Mouse (Mus musculus): Measurements from ENCODE around the gene Ninl. TPM values are rescaled to one million over a fixed set of nuclear protein-coding genes. Genes with fewer than 3 reads are reported as not detected.
"Not testable (repeated sequence)": the region's sequence is repeated elsewhere in the genome, so short reads cannot be mapped to it uniquely, and the experiment has no call there.

The Ninl gene
- polyA plus RNA-seq, 1 experiment from 2014 or later: 19.2 TPM

GRCm38 (mm10) chr2:150955859-150956258 is 83.3 kb downstream of the Ninl start:
- WGBS: 72% methylated on average over 1 of the region's 1 CpGs
- ATAC-seq (replicated peaks; ENCODE audit: low FRiP score): no peak
- no peak for DNase-seq (ENCODE audit: low spot score)
- Histone ChIP-seq H3K9ac (ENCODE audit: low read depth, low read length) (no peak overlapping the region), H3K27ac (ENCODE audit: low read depth, low read length) (no peak overlapping the region), H3K4me1 (replicated peaks; ENCODE audit: control insufficient read depth, insufficient read depth, low read length) (no peaks in the 10 kb centered on the region), H3K27me3 (replicated peaks; ENCODE audit: control insufficient read depth, insufficient read depth, low read length) (no peaks in the 10 kb centered on the region), H3K9me3 (ENCODE audit: control insufficient read depth, low read length) (no peaks in the 10 kb centered on the region), H3K4me3 (ENCODE audit: low read depth, low read length) (no peak overlapping the region), H3K36me3 (ENCODE audit: control insufficient read depth, insufficient read depth, low read length) (peaks cover 12% of the 10 kb centered on the region), H3K4me2 (no peak overlapping the region)

GRCm38 (mm10) chr2:150951201-150951600 is 88.0 kb downstream of the Ninl start:
- DNase-seq (ENCODE audit: low spot score) (no peak), ATAC-seq (replicated peaks; ENCODE audit: low FRiP score) (no peak)
- Histone ChIP-seq H3K27ac (ENCODE audit: low read depth, low read length) (no peak overlapping the region), H3K4me3 (ENCODE audit: low read depth, low read length) (no peak overlapping the region), H3K9ac (ENCODE audit: low read depth, low read length) (no peak overlapping the region), H3K4me1 (replicated peaks; ENCODE audit: control insufficient read depth, insufficient read depth, low read length) (no peaks in the 10 kb centered on the region), H3K27me3 (replicated peaks; ENCODE audit: control insufficient read depth, insufficient read depth, low read length) (no peaks in the 10 kb centered on the region), H3K9me3 (ENCODE audit: control insufficient read depth, low read length) (no peaks in the 10 kb centered on the region), H3K4me2 (no peak overlapping the region), H3K36me3 (ENCODE audit: control insufficient read depth, insufficient read depth, low read length) (peaks cover 21% of the 10 kb centered on the region)
- 87% methylated on average over 2 of the region's 2 CpGs for WGBS

GRCm38 (mm10) chr2:150950056-150950455 is 89.1 kb downstream of the Ninl start:
- H3K4me1 ChIP-seq (replicated peaks; ENCODE audit: control insufficient read depth, insufficient read depth, low read length): no peaks in the 10 kb centered on the region
- no peak overlapping the region for H3K4me3 ChIP-seq (ENCODE audit: low read depth, low read length)
- no peaks in the 10 kb centered on the region for H3K9me3 ChIP-seq (ENCODE audit: control insufficient read depth, low read length)
- 96% methylated on average over 6 of the region's 6 CpGs for WGBS
- no peak overlapping the region for H3K4me2 ChIP-seq
- no peak overlapping the region for H3K27ac ChIP-seq (ENCODE audit: low read depth, low read length)
- H3K36me3 ChIP-seq (ENCODE audit: control insufficient read depth, insufficient read depth, low read length): peaks cover 21% of the 10 kb centered on the region
- no peak overlapping the region for H3K9ac ChIP-seq (ENCODE audit: low read depth, low read length)
- H3K27me3 ChIP-seq (replicated peaks; ENCODE audit: control insufficient read depth, insufficient read depth, low read length): no peaks in the 10 kb centered on the region
- DNase-seq (ENCODE audit: low spot score): no peak
- ATAC-seq (replicated peaks; ENCODE audit: low FRiP score): no peak

DNA sequence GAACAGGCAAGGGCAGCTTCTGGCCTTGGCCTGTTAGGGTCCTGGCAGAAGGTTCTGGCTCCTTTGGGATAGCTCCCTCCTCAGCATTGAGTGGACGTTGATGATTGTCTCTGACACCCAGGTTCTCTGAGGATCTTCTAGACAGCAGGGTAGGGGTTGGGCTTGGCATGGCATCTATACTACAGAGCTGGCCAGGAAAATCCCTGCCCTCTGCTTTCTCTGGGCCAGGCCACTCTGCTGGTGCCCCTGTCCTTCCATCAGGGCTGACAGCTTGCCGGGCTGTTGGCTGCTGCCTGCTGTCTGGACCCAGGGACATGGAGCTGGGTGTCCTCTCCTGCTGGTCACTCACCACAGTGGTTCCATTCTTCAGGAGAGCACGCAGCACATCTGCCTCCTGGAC is 89.5 kb downstream of the Ninl start:
- 96% methylated on average over 3 of the region's 3 CpGs for WGBS
- no peak for ATAC-seq (replicated peaks; ENCODE audit: low FRiP score)
- Histone ChIP-seq H3K9ac (ENCODE audit: low read depth, low read length) (no peak overlapping the region), H3K4me1 (replicated peaks; ENCODE audit: control insufficient read depth, insufficient read depth, low read length) (no peaks in the 10 kb centered on the region), H3K27me3 (replicated peaks; ENCODE audit: control insufficient read depth, insufficient read depth, low read length) (no peaks in the 10 kb centered on the region), H3K9me3 (ENCODE audit: control insufficient read depth, low read length) (no peaks in the 10 kb centered on the region), H3K27ac (ENCODE audit: low read depth, low read length) (no peak overlapping the region), H3K4me2 (no peak overlapping the region), H3K36me3 (ENCODE audit: control insufficient read depth, insufficient read depth, low read length) (peaks cover 21% of the 10 kb centered on the region), H3K4me3 (ENCODE audit: low read depth, low read length) (no peak overlapping the region)
- DNase-seq (ENCODE audit: low spot score): no peak

- WGBS: 91% methylated on average over 5 of the region's 5 CpGs
- no peaks in the 10 kb centered on the region for H3K9me3 ChIP-seq (ENCODE audit: control insufficient read depth, low read length)
- peaks cover 21% of the 10 kb centered on the region for H3K36me3 ChIP-seq (ENCODE audit: control insufficient read depth, insufficient read depth, low read length)
- ATAC-seq (replicated peaks; ENCODE audit: low FRiP score) (no peak), DNase-seq (ENCODE audit: low spot score) (no peak)
- H3K27me3 ChIP-seq (replicated peaks; ENCODE audit: control insufficient read depth, insufficient read depth, low read length): no peaks in the 10 kb centered on the region
- H3K27ac ChIP-seq (ENCODE audit: low read depth, low read length): no peak overlapping the region
- H3K4me1 ChIP-seq (replicated peaks; ENCODE audit: control insufficient read depth, insufficient read depth, low read length): no peaks in the 10 kb centered on the region
- no peak overlapping the region for H3K4me3 ChIP-seq (ENCODE audit: low read depth, low read length)
- H3K9ac ChIP-seq (ENCODE audit: low read depth, low read length): no peak overlapping the region
- H3K4me2 ChIP-seq: no peak overlapping the region
Observed at GRCm38 (mm10) chr2:150948786-150949185, 90.4 kb downstream of the Ninl start.

- not testable (repeated sequence) for ATAC-seq (replicated peaks; ENCODE audit: low FRiP score); H3K27me3 ChIP-seq (replicated peaks; ENCODE audit: control insufficient read depth, insufficient read depth, low read length); H3K9me3 ChIP-seq (ENCODE audit: control insufficient read depth, low read length); H3K4me3 ChIP-seq (ENCODE audit: low read depth, low read length); H3K9ac ChIP-seq (ENCODE audit: low read depth, low read length); H3K4me1 ChIP-seq (replicated peaks; ENCODE audit: control insufficient read depth, insufficient read depth, low read length); H3K4me2 ChIP-seq; DNase-seq (ENCODE audit: low spot score); H3K27ac ChIP-seq (ENCODE audit: low read depth, low read length)
- 92% methylated on average over 12 of the region's 12 CpGs for WGBS
- peaks cover 21% of the 10 kb centered on the region for H3K36me3 ChIP-seq (ENCODE audit: control insufficient read depth, insufficient read depth, low read length)
Observed at GRCm38 (mm10) chr2:150947880-150948611, 91.1 kb downstream of the Ninl start.

DNA sequence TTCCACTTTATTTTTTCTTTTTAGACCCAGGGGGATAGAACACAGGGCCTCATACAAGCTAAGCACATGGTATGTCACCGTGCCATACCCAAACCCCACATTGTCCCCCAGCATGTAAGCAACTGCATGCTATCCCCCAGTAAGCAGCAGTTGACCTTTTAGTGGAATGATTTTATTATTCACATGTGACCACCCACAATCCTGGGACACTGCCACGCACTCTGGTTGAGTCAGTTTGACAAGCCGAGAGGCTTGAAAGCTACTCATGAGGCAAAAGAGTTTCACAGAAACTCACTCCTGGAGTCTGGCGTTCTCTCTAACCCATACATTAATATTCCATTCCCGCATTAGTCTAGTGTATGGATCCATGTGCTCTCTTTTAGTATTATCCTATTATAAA is 91.8 kb downstream of the Ninl start:
- H3K4me3 ChIP-seq (ENCODE audit: low read depth, low read length); ATAC-seq (replicated peaks; ENCODE audit: low FRiP score); H3K27me3 ChIP-seq (replicated peaks; ENCODE audit: control insufficient read depth, insufficient read depth, low read length); H3K4me1 ChIP-seq (replicated peaks; ENCODE audit: control insufficient read depth, insufficient read depth, low read length); DNase-seq (ENCODE audit: low spot score); H3K9me3 ChIP-seq (ENCODE audit: control insufficient read depth, low read length); H3K27ac ChIP-seq (ENCODE audit: low read depth, low read length); H3K4me2 ChIP-seq; H3K9ac ChIP-seq (ENCODE audit: low read depth, low read length): not testable (repeated sequence)
- 88% methylated on average over 5 of the region's 5 CpGs for WGBS
- peaks cover 20% of the 10 kb centered on the region for H3K36me3 ChIP-seq (ENCODE audit: control insufficient read depth, insufficient read depth, low read length)

DNA sequence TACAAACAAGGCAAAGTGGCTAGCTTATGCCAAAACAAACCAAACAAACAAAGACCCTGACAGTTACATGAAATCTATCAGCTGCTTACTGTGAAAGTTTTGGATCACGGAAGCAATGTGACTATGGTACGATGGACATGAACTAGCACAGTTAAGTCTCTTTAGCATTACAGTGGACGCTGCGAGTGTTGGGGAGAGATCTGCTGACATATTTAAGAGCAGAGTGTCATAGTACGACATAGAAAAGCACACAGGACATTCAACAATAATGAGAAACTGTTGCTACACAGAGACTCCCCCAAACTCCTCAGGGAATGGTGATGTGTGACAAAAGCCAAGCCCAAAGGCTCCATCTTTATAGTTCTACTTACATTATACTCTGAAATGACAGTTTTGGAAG is 95.2 kb downstream of the Ninl start:
- WGBS: 91% methylated on average over 5 of the region's 5 CpGs
- no peak overlapping the region for H3K4me2 ChIP-seq
- H3K4me3 ChIP-seq (ENCODE audit: low read depth, low read length): no peak overlapping the region
- no peaks in the 10 kb centered on the region for H3K27me3 ChIP-seq (replicated peaks; ENCODE audit: control insufficient read depth, insufficient read depth, low read length)
- ATAC-seq (replicated peaks; ENCODE audit: low FRiP score) (no peak), DNase-seq (ENCODE audit: low spot score) (no peak)
- peaks cover 3% of the 10 kb centered on the region; the same call in 1 of the 2 replicates for H3K36me3 ChIP-seq (ENCODE audit: control insufficient read depth, insufficient read depth, low read length)
- H3K27ac ChIP-seq (ENCODE audit: low read depth, low read length): no peak overlapping the region
- H3K9me3 ChIP-seq (ENCODE audit: control insufficient read depth, low read length): no peaks in the 10 kb centered on the region
- H3K9ac ChIP-seq (ENCODE audit: low read depth, low read length): no peak overlapping the region
- H3K4me1 ChIP-seq (replicated peaks; ENCODE audit: control insufficient read depth, insufficient read depth, low read length): no peaks in the 10 kb centered on the region

- Histone ChIP-seq H3K4me1 (replicated peaks; ENCODE audit: control insufficient read depth, insufficient read depth, low read length) (no peaks in the 10 kb centered on the region), H3K27me3 (replicated peaks; ENCODE audit: control insufficient read depth, insufficient read depth, low read length) (no peaks in the 10 kb centered on the region), H3K36me3 (ENCODE audit: control insufficient read depth, insufficient read depth, low read length) (peaks cover 17% of the 10 kb centered on the region), H3K4me3 (ENCODE audit: low read depth, low read length) (no peak overlapping the region), H3K9me3 (ENCODE audit: control insufficient read depth, low read length) (no peaks in the 10 kb centered on the region), H3K4me2 (no peak overlapping the region), H3K27ac (ENCODE audit: low read depth, low read length) (no peak overlapping the region), H3K9ac (ENCODE audit: low read depth, low read length) (no peak overlapping the region)
- DNase-seq (ENCODE audit: low spot score) (no peak), ATAC-seq (replicated peaks; ENCODE audit: low FRiP score) (no peak)
- 94% methylated on average over 4 of the region's 4 CpGs for WGBS
Observed at GRCm38 (mm10) chr2:150934659-150935058, 104.5 kb downstream of the Ninl start.
